Mouse (Mus musculus) thymus, postnatal 4 days (tissue): ENCODE measurements around the gene Mrnip.

ENCODE experiments used
- DNase-seq: peaks from one replicate; pipeline ENCODE4 v3.0.0; 2021

Gene Mrnip

GRCm38 (mm10) chr11:50227736-50228135 is 53.5 kb downstream of the Mrnip start:
- DNase-seq, result no peak

- no peak for DNase-seq
Observed at GRCm38 (mm10) chr11:50228772-50229171, 54.5 kb downstream of the Mrnip start.

GRCm38 (mm10) chr11:50229252-50229910 is 55.1 kb downstream of the Mrnip start:
- DNase-seq, result no peak

GRCm38 (mm10) chr11:50230481-50231304 is 56.4 kb downstream of the Mrnip start:
- DNase-seq, result no peak

- peak; percentile 69 for DNase-seq
Observed at GRCm38 (mm10) chr11:50231411-50231810, 57.2 kb downstream of the Mrnip start.

- DNase-seq, result no peak
Observed at GRCm38 (mm10) chr11:50233022-50233421, 58.8 kb downstream of the Mrnip start.

GRCm38 (mm10) chr11:50233993-50234392 is 59.7 kb downstream of the Mrnip start:
- peak; percentile 69 for DNase-seq

GRCm38 (mm10) chr11:50234606-50235005 is 60.4 kb downstream of the Mrnip start:
- DNase-seq, result no peak

GRCm38 (mm10) chr11:50236540-50236936 is 62.3 kb downstream of the Mrnip start:
- DNase-seq, result peak; percentile 97

GRCm38 (mm10) chr11:50236937-50237835 is 62.9 kb downstream of the Mrnip start:
- no peak for DNase-seq

- DNase-seq, result no peak
Observed at GRCm38 (mm10) chr11:50238324-50238723, 64.1 kb downstream of the Mrnip start, which contains the start of gene Ltc4s. TSS of gene Ltc4s (minus strand) at chr11:50238616.

GRCm38 (mm10) chr11:50238821-50239791 is 64.9 kb downstream of the Mrnip start:
- no peak for DNase-seq

GRCm38 (mm10) chr11:50240235-50240911 is 66.1 kb downstream of the Mrnip start:
- DNase-seq, result no peak

GRCm38 (mm10) chr11:50243926-50244325 is 69.7 kb downstream of the Mrnip start:
- no peak for DNase-seq

- no peak for DNase-seq
Observed at GRCm38 (mm10) chr11:50245269-50245668, 71.0 kb downstream of the Mrnip start.

GRCm38 (mm10) chr11:50248473-50249171 is 74.4 kb downstream of the Mrnip start:
- no peak for DNase-seq
